ENCODE assay signal across 9 mouse cellular contexts in the genomic region with DNA sequence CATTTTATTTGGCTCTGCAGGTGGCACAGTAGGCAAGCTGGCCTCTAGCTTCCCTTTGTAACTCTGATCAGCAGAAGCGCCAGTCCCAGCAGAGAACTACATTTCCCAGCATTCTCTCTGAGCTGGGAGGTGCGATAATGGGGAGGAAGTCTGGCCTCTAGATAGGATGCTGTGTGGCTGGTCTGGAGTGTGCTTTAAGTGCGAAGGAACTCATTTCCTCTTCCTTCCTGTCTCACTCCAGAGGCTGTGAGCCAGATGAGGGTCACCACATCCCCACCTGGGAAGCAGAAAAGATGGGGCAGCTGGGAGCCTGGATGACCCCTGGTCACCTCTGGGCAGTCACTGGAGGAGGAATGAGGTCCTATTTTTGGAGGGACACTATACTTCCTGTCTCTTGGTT. TPM values are rescaled to one million over a fixed set of nuclear protein-coding genes. Genes with fewer than 3 reads are reported as not detected.
A peak's percentile ranks its signal among the peaks of the same experiment; 100 is the strongest.
DNase-seq lines count a peak whose midpoint lies in the region; ATAC-seq lines count a peak whose summit lies in the region.
"Had no signal": no experiment of that assay in that cellular context is flagged by ENCODE, and none has a peak within 500 bp of the region (broad histone marks: within the 10 kb centered on the region; RNA-seq: fewer than 3 reads in every experiment).

No protein-coding gene starts in this region.

- intact Hi-C loops in heart, postnatal 36 days (cut with DNase I): no loop called here

- H3K4me2 ChIP-seq in heart, embryonic 12.5 days: no peak overlapping the region

- no peak overlapping the region for H3K4me3 ChIP-seq in heart, embryonic 12.5 days

- H3K36me3 ChIP-seq in heart, embryonic 12.5 days: no peaks in the 10 kb centered on the region

- peak; percentile 60; the same call in 1 of the 2 replicates for ATAC-seq in heart, embryonic 12.5 days (ENCODE audit: insufficient number of reproducible peaks, low FRiP score)

- WGBS in heart, embryonic 12.5 days: 15% methylated on average over 3 of the region's 3 CpGs

- peaks cover 28% of the 10 kb centered on the region for H3K4me1 ChIP-seq in heart, embryonic 12.5 days (replicated peaks)

- no peaks in the 10 kb centered on the region for H3K9me3 ChIP-seq in heart, embryonic 12.5 days (replicated peaks)

- DNase-seq in heart, postnatal 36 days: no peak
- DNase-seq in retina, postnatal 1 day: peak; percentile 45
- no peak for DNase-seq in retina, embryonic 14.5 days (ENCODE audit: low spot score)
- peak; percentile 23 to 28 for DNase-seq in kidney, postnatal 36 days
- no peak for DNase-seq in spleen, adult 18-20 months
- no peak for DNase-seq in T-cell, adult 2 months (ENCODE audit: low spot score)
- no peak for DNase-seq in right cerebral cortex, adult 2 months (ENCODE audit: low spot score in 2 of 2)
- DNase-seq: left cerebral cortex, postnatal 4 days had no signal

- no peaks in the 10 kb centered on the region; the same call in 1 of the 2 replicates for H3K27me3 ChIP-seq in heart, embryonic 12.5 days (replicated peaks)

- no peak overlapping the region for H3K9ac ChIP-seq in heart, embryonic 12.5 days

- H3K27ac ChIP-seq in heart, embryonic 12.5 days (ENCODE audit: poor library complexity, severe bottlenecking): no peak overlapping the region

RNA-seq across cellular contexts. Expression of gene Foxl1, which starts 48.6 kb away (rescaled TPM):
- polyA plus RNA-seq in heart, embryonic 12.5 days (2016; fragmentation: Nextera tagmentation; extraction: Ambion mirVana): 0.78 and 1.2 TPM in 2 replicates
- under 1 TPM in 1 of 2 experiments, not detected in 1; 0.14 TPM for total RNA-seq in heart, postnatal 36 days (2021)

Comparison
In these comparisons a context has a peak if more than half of its experiments do, and no peak if none do; other contexts are left out.
1. DNase-seq: peak in retina, postnatal 1 day (single experiment) and kidney, postnatal 36 days (2 of 2); none in heart, postnatal 36 days (0 of 2), retina, embryonic 14.5 days (single experiment), spleen, adult 18-20 months (0 of 2), T-cell, adult 2 months (single experiment) and right cerebral cortex, adult 2 months (0 of 2).